Mouse (Mus musculus) small intestine, adult 2 months (tissue): Measurements from ENCODE around the gene Ror1. TPM values are rescaled to one million over a fixed set of nuclear protein-coding genes. Genes with fewer than 3 reads are reported as not detected.

Source experiments
- H3K27ac ChIP-seq: fragments of 200-500 bp; 2 replicates; pipeline ENCODE4 v1.5.1; 2012; ENCODE audit warnings: low read depth, low read length, control low read depth, inconsistent platforms; ENCODE audit not compliant: insufficient read depth
- H3K27me3 ChIP-seq: fragments of 200-500 bp; 2 replicates; pipeline ENCODE4 v1.6.1; 2012; ENCODE audit warnings: mild to moderate bottlenecking, moderate library complexity, low read length, inconsistent platforms; ENCODE audit not compliant: control insufficient read depth, insufficient read depth
- H3K36me3 ChIP-seq: fragments of 200-500 bp; 2 replicates; pipeline ENCODE4 v1.6.1; 2012; ENCODE audit warnings: mild to moderate bottlenecking, low read length, control low read depth, inconsistent platforms; ENCODE audit not compliant: control insufficient read depth, insufficient read depth
- H3K4me1 ChIP-seq: fragments of 200-500 bp; 2 replicates; pipeline ENCODE4 v1.6.1; 2012; ENCODE audit warnings: low read length, inconsistent platforms, mixed read lengths; ENCODE audit not compliant: control insufficient read depth, insufficient read depth, insufficient read length
- H3K4me3 ChIP-seq: fragments of 200-500 bp; 2 replicates; pipeline ENCODE4 v1.5.1; 2012; ENCODE audit warnings: low read depth, mild to moderate bottlenecking, control low read depth, inconsistent platforms, low read length, moderate library complexity
- CTCF ChIP-seq: fragments of 200-500 bp; IDR thresholded peaks from 2 replicates; pipeline ENCODE4 v1.5.1; 2012; ENCODE audit warnings: low read depth, mild to moderate bottlenecking, control low read depth, inconsistent platforms, low read length, moderate library complexity, mixed read lengths; ENCODE audit not compliant: insufficient replicate concordance, insufficient read length; ENCODE audit errors: extremely low read depth
- POLR2A ChIP-seq: fragments of 200-500 bp; IDR thresholded peaks from 2 replicates; pipeline ENCODE4 v1.6.1; 2012; ENCODE audit warnings: low read depth, mild to moderate bottlenecking, control low read depth, inconsistent platforms, low read length, moderate library complexity
- WGBS: fragments of 180-500 bp; shearing (Covaris S2); methylation state at CpG from one replicate; pipeline ENCODE4 v1.1.7; 2018; 5-methylcytosine and 5-hydroxymethylcytosine counted together
- polyA plus RNA-seq: library from polyadenylated mRNA; depleted of rRNA; stranded (reverse); fragments of >200 nt; gene quantifications from 2 replicates; pipeline ENCODE4 v1.2.3, GENCODE M21; 2012

Gene Ror1
- polyA plus RNA-seq, 1 experiment: 0.43 TPM

GRCm38 (mm10) chr4:100160156-100160555 is 64.6 kb downstream of the Ror1 start:
- H3K27me3 ChIP-seq: no peaks in the 10 kb centered on the region

GRCm38 (mm10) chr4:100165790-100166189 is 70.2 kb downstream of the Ror1 start:
- TF ChIP-seq CTCF: no peak
- no peak for TF ChIP-seq POLR2A
- no peaks in the 10 kb centered on the region for H3K36me3 ChIP-seq
- H3K4me3 ChIP-seq: no peak overlapping the region
- H3K4me1 ChIP-seq: no peaks in the 10 kb centered on the region
- no peak overlapping the region for H3K27ac ChIP-seq
- WGBS: 81% methylated on average over 7 of the region's 7 CpGs
- no peaks in the 10 kb centered on the region for H3K27me3 ChIP-seq

More at GRCm38 (mm10) chr4:100160156-100160555, 64.6 kb downstream of the Ror1 start:
- H3K4me3 ChIP-seq: no peak overlapping the region
- H3K27ac ChIP-seq: no peak overlapping the region
- TF ChIP-seq CTCF (no peak), POLR2A (no peak)
- H3K4me1 ChIP-seq: no peaks in the 10 kb centered on the region
- no peaks in the 10 kb centered on the region for H3K36me3 ChIP-seq

- no peak overlapping the region for H3K27ac ChIP-seq
- no peaks in the 10 kb centered on the region for H3K36me3 ChIP-seq
- H3K4me1 ChIP-seq: no peaks in the 10 kb centered on the region
- WGBS: 63% methylated on average over 3 of the region's 3 CpGs
- TF ChIP-seq CTCF (no peak), POLR2A (no peak)
- no peak overlapping the region for H3K4me3 ChIP-seq
- no peaks in the 10 kb centered on the region for H3K27me3 ChIP-seq
Observed at GRCm38 (mm10) chr4:100166871-100167270, 71.3 kb downstream of the Ror1 start.

- no peak for TF ChIP-seq POLR2A
- no peak for TF ChIP-seq CTCF
- Histone ChIP-seq H3K27me3 (no peaks in the 10 kb centered on the region), H3K27ac (no peak overlapping the region), H3K36me3 (no peaks in the 10 kb centered on the region), H3K4me3 (no peak overlapping the region), H3K4me1 (no peaks in the 10 kb centered on the region)
- WGBS: 63% methylated on average over 5 of the region's 5 CpGs
Observed at GRCm38 (mm10) chr4:100169683-100170082, 74.1 kb downstream of the Ror1 start.

- WGBS: 50% methylated on average over 14 of the region's 14 CpGs
- Histone ChIP-seq H3K36me3 (no peaks in the 10 kb centered on the region), H3K4me1 (no peaks in the 10 kb centered on the region), H3K27ac (no peak overlapping the region), H3K27me3 (no peaks in the 10 kb centered on the region), H3K4me3 (no peak overlapping the region)
- TF ChIP-seq POLR2A (no peak), CTCF (no peak)
Observed at GRCm38 (mm10) chr4:100170161-100170650, 74.6 kb downstream of the Ror1 start.

GRCm38 (mm10) chr4:100170743-100171142 is 75.2 kb downstream of the Ror1 start:
- 72% methylated on average over 5 of the region's 5 CpGs for WGBS
- Histone ChIP-seq H3K4me1 (no peaks in the 10 kb centered on the region), H3K27me3 (no peaks in the 10 kb centered on the region), H3K4me3 (no peak overlapping the region), H3K36me3 (no peaks in the 10 kb centered on the region), H3K27ac (no peak overlapping the region)
- TF ChIP-seq CTCF (no peak), POLR2A (no peak)

DNA sequence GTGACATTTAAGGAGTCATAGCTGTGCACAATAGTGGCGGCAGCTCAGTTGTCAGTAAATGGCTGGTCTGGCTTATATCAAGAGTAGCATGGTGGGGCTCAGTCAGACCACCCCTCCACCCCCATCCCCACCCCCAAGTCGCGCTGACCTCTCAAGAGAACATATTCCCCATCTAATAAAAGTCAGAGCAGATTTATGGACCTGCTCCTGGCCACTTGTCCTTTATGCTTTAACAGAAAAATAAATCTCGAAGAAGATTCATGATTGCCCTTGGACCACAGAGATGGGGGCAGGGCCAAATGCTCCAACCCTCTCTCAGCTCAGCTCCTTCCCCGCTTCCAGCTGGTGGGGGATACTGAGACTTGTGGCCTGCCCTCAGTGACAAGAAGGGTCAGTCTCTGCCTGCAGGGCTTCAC is 75.9 kb downstream of the Ror1 start:
- Histone ChIP-seq H3K27me3 (no peaks in the 10 kb centered on the region), H3K36me3 (no peaks in the 10 kb centered on the region), H3K27ac (no peak overlapping the region), H3K4me3 (no peak overlapping the region), H3K4me1 (no peaks in the 10 kb centered on the region)
- WGBS: 72% methylated on average over 5 of the region's 5 CpGs
- TF ChIP-seq CTCF: no peak
- no peak for TF ChIP-seq POLR2A
